Mouse (Mus musculus): ENCODE results near the gene Ube2s.
"Not testable (repeated sequence)": the region's sequence is repeated elsewhere in the genome, so short reads cannot be mapped to it uniquely, and the experiment has no call there.

The Ube2s gene

DNA sequence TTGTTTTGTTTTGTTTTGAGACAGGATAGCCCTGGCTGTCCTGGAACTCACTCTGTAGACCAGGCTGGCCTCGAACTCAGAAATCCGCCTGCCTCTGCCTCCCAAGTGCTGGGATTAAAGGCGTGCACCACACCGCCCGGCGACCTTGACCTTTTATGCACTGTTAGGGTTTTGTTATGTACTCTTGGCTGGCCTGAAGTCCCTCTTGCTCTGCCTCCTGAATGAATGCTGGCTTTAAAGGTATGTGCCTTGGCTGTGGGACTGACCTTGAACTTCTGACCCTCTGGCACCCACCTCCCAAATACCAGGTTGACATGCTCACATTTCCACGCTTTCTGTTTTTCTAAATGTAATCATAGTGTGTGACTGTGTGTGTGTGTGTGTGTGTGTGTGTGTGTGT is 8.5 kb upstream of the Ube2s start:
- DNase-seq (ENCODE audit: low spot score): not testable (repeated sequence)

GRCm38 (mm10) chr7:4816559-4816958 is 4.2 kb upstream of the Ube2s start:
- no peak for DNase-seq (ENCODE audit: low spot score)

- no peak for DNase-seq (ENCODE audit: low spot score)
Measured at GRCm38 (mm10) chr7:4813105-4813791, 858 bp upstream of the Ube2s start.

GRCm38 (mm10) chr7:4811842-4812302 is 518 bp downstream of the Ube2s start:
- peak; percentile 45 for DNase-seq (ENCODE audit: low spot score)

DNA sequence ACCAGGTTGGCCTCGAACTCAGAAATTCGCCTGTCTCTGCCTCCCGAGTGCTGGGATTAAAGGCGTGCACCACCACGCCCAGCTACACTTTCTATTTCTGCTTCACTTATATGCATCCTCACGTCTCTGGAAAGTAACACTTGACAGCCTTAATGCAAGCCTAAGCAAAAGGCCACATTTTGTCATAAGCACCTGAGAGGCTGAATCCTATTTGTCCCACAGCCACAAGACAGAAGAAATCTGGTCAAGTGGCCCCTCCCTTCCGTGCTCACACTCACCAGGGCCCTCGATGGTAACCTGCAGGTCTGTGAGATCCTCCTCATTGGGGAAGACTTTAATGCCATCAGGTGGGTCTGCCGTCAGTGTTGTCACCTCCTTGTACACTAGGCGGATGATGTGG is 1.3 kb downstream of the Ube2s start:
- DNase-seq (ENCODE audit: low spot score): not testable (repeated sequence)

- peak; percentile 70 for DNase-seq (ENCODE audit: low spot score)
Measured at GRCm38 (mm10) chr7:4806716-4807115, 5.7 kb downstream of the Ube2s start.

GRCm38 (mm10) chr7:4802247-4802646 is 10.1 kb downstream of the Ube2s start:
- no peak for DNase-seq (ENCODE audit: low spot score)

GRCm38 (mm10) chr7:4795767-4796433 is 16.5 kb downstream of the Ube2s start:
- peak; percentile 73 for DNase-seq (ENCODE audit: low spot score)

- no peak for DNase-seq (ENCODE audit: low spot score)
Measured at GRCm38 (mm10) chr7:4794631-4795168, 17.7 kb downstream of the Ube2s start.

- no peak for DNase-seq (ENCODE audit: low spot score)
Measured at GRCm38 (mm10) chr7:4793674-4794073, 18.7 kb downstream of the Ube2s start.

- not testable (repeated sequence) for DNase-seq (ENCODE audit: low spot score)
Measured at GRCm38 (mm10) chr7:4793248-4793647, 19.1 kb downstream of the Ube2s start.

- DNase-seq (ENCODE audit: low spot score): peak; percentile 99
Measured at GRCm38 (mm10) chr7:4792278-4793212, 19.8 kb downstream of the Ube2s start, which contains the start of gene Rpl28. Gene Rpl28, plus strand, starts transcription at chr7:4792874.

DNA sequence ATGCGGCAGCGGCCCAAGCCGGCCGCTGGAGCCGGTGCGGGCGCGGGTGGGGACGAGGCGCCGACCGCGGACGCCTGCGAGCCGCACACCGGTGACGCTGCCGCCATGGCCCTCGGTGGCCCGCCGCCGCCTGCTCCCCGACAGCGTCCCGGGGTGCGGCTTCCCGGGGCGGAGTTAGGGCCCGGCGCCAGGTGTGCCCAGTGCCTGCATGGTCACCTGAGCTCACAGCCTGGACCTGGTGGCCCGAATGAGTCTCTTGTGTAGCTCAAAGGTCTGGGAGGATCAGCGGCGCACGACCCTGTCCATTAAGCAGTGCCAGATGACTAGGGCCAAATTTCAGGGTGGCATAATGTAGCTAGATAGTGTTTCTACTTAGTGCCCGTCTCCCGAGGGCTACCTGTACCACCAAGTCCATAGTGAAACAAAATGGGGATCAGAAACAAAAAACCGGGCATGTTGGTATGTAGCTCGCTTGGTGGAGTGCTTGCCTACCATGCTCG is 22.9 kb downstream of the Ube2s start, which contains the start of gene Tmem238:
TSS of gene Tmem238 (minus strand) at position 221 of the 500 bp plus-strand sequence.
- DNase-seq (ENCODE audit: low spot score): no peak

DNA sequence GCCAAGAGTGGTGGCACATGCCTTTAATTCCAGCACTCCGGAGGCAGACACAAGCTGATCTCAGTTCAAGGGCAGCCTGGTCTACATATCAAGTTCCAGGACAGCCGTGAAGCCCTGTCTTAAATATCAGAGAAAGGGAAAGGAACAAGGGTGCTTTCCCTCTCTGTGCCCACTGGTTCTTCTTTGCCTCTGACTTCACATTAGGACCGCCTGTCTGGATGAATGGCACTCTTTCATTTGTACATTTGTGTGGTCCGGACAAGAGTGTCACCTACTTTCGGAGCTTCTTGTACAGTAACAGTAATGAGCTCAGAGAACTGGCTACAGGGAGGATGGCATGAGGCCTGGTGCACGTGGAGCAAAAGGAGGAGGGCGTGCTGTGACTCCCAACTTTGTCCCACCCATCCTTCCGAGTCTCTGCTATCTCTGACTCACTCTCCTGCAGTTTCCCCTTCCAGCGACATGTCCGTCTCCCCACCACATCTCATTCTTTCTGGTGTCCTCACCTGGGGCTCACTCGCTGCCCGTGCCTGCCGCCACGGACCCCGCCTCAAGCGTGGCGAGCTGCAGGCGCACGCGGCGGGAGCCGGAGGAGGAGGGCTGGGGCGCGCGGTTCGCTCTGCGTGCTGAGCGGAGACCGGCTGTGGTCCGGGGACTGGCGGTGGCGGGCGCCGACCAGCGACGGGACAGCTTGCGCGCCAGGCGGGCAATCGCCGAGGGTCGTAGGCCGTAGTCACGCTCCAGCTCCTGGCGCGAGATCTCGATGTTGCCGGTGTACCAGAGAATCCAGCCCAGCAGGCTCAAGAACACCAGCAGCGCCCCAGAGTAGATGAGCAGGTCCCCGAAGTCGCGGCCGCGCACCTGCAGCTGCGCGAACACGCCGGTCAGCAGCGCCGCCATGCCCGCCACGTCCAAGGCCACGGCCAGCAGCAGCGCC is 23.6 kb downstream of the Ube2s start:
- DNase-seq (ENCODE audit: low spot score): peak; percentile 74

DNA sequence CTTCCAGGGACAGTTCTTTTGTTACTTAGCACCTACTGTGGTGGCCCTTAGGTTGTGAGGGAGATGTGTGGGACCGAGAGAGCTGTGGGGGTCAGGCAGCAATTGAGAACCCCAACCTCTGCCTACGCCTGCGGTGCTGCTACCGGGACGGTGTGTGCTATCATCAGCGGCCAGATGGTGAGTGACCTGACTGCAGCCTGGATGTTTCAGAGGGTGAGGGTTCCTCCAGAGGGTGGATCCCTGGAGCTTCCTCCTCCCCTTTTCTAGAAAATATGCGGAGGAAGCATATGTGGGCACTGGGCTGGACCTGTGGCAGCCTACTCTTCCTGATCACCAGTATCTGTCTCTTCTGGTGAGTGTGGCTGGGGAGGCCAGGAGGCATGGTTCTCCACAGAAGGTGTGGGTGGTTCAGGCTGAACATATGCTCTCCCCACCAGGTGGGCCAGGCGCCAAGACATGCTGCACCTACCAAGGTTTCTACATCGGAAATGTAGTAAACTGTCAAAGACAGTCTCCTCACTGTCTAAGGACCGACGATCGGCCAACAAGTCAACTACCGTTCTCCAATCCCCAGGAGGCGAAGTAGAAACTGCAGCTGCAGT is 28.6 kb downstream of the Ube2s start:
- no peak for DNase-seq (ENCODE audit: low spot score)

GRCm38 (mm10) chr7:4782759-4783158 is 29.6 kb downstream of the Ube2s start, which contains the start of the genes Il11 and Tmem190:
Gene Il11, minus strand, starts transcription at chr7:4782859.
Gene Tmem190, plus strand, starts transcription at chr7:4782937.
- no peak for DNase-seq (ENCODE audit: low spot score)

GRCm38 (mm10) chr7:4782130-4782529 is 30.3 kb downstream of the Ube2s start:
- no peak for DNase-seq (ENCODE audit: low spot score)

DNA sequence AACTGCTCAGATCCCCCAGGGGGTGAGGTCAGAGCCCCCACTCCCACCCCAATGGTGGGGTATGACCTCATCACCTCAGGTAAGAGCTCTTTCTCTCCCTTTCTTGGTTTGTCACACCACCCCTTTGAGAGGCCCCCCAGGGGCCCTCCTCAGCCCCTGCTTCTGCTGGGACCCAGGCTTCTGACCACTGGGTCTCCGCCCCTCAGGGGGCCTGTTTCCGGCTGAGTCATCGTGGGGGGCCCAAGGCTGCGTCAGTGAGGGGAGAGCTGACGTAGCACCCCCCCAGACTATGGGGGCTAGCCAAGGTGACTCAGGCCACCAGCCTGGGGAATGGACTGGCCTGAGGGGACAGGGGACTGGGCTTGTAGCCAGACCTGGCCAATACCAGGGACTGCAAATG is 32.5 kb downstream of the Ube2s start:
- no peak for DNase-seq (ENCODE audit: low spot score)

DNA sequence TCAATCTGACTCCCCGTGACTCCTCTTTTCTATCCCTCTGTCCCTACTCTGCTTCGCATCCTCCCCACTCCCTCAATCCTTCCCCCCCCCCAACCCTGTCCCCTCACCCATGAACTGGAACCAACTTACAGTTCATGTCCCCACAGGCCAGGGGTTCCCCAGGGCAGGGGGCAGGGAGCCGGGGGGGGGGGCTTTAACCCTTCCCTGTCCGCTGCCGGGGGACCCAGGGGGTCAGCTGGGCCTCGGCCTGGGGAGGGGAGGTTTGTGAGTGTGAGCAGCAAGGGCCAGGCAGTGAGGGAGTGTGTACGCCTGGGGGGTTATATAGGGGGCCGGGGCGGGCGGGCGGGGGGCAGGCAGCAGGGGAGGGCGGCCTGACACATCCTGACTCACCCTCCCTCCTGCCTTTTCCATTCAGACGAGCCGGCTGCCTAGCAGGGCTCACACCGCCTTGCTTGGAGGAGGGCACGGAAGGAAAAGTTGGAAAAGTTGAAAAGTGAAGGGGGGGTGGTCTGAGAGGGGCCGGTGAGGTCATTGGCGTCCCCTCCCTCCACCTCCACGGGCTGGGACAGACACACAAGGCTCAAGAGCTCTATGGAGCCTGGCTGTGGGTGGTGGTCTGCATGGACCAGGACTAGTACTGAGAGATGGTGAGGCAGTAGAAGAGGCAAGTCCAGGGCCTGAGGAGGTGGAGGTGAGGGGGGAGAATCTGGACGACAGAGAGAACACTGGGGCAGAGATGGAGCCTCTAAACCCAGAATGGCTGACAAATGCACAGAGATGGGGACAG is 34.3 kb downstream of the Ube2s start:
- no peak for DNase-seq (ENCODE audit: low spot score)

Data from embryo, embryonic 10.5 days (tissue).